Mouse (Mus musculus): ENCODE measurements around the gene Dip2b.

DNA sequence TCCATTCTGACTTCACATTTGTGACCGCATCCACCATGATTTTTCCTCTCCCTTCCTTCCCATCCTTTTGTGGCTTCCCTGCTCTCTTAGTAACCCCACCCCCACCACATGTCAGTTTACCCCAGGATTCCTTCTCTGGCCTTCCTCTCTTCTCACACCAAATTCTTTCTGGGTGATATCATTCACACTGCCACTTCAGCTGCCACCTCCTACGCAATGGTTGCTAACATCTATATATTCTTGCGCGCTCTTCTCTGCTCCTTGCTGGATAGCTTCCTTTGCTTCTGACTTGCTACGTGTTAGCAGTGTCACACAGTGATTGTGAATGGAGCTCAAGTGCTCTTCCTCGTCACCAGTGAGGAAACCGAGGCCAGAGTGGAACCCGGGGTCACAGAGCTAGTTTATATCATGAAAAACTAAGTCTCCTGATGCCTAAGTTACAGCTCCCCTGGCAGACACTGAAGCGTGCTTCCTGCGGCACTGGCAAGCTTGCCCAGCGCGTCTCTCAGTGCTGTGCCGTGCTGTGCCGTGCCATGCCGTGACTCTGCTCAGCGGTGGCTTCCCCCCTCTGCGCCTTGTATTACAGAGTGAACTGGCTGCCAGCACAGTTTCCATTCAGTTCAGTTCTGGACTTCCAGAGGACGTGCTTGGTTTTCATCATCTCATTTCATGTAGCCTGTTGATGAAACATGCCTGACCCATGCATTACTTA is 69.8 kb downstream of the Dip2b start:
- TF ChIP-seq EP300 (IDR thresholded peaks at IDR 0.05; ENCODE audit: low read depth) (no peak), CTCF (IDR thresholded peaks at IDR 0.05; ENCODE audit: low read depth) (no peak)

Data from liver, postnatal 0 days (tissue).